8 mouse cellular contexts compared by ENCODE assay signal in genomic region chr3:122103864-122104808, GRCm38 (mm10). TPM values are rescaled to one million over a fixed set of nuclear protein-coding genes. Genes with fewer than 3 reads are reported as not detected.
DNase-seq lines count a peak whose midpoint lies in the region; ATAC-seq and TF ChIP-seq lines count a peak whose summit lies in the region.

No protein-coding gene starts in this region.

- H3K27me3 ChIP-seq in heart, embryonic 10.5 days (ENCODE audit: insufficient read depth, poor library complexity, severe bottlenecking) = no peaks in the 10 kb centered on the region
- no peaks in the 10 kb centered on the region for H3K27me3 ChIP-seq in kidney, embryonic 15.5 days
- no peaks in the 10 kb centered on the region for H3K27me3 ChIP-seq in liver, adult 2 months (ENCODE audit: control insufficient read depth, insufficient read depth, low read length)
- H3K27me3 ChIP-seq in myocyte (ENCODE audit: control insufficient read depth, insufficient read depth, insufficient read length) = no peaks in the 10 kb centered on the region

- peak overlapping the region; percentile 42 for H3K4me3 ChIP-seq in heart, embryonic 10.5 days
- H3K4me3 ChIP-seq in kidney, embryonic 15.5 days (replicated peaks) = peak overlapping the region; percentile 24
- H3K4me3 ChIP-seq in liver, adult 2 months (ENCODE audit: insufficient read depth, low read depth, low read length) = peak overlapping the region; percentile 36
- H3K4me3 ChIP-seq in myocyte = no peak overlapping the region

- H3K9ac ChIP-seq in kidney, embryonic 15.5 days = no peak overlapping the region
- peak overlapping the region; percentile 71 for H3K9ac ChIP-seq in liver, adult 2 months (ENCODE audit: low read depth, low read length)

- H3ac ChIP-seq in myocyte (ENCODE audit: control insufficient read depth, insufficient read length) = no peak overlapping the region

- no peaks in the 10 kb centered on the region for H3K79me2 ChIP-seq in liver, adult 2 months (ENCODE audit: control insufficient read depth, insufficient read depth, low read length)
- no peaks in the 10 kb centered on the region for H3K79me2 ChIP-seq in myocyte (ENCODE audit: control insufficient read depth, insufficient read depth)

- no peaks in the 10 kb centered on the region for H3K36me3 ChIP-seq in heart, embryonic 10.5 days
- H3K36me3 ChIP-seq in kidney, embryonic 15.5 days = no peaks in the 10 kb centered on the region
- H3K36me3 ChIP-seq in liver, adult 2 months (ENCODE audit: control insufficient read depth, insufficient read depth, low read length) = no peaks in the 10 kb centered on the region
- no peaks in the 10 kb centered on the region for H3K36me3 ChIP-seq in myocyte (ENCODE audit: control insufficient read depth, insufficient read depth)

- 18% methylated on average over 20 of the region's 20 CpGs for WGBS in heart, embryonic 10.5 days
- WGBS in kidney, embryonic 15.5 days = 32% methylated on average over 20 of the region's 20 CpGs
- 15% methylated on average over 20 of the region's 20 CpGs for WGBS in liver, adult 2 months

- H3K4me1 ChIP-seq in heart, embryonic 10.5 days = peaks cover 58% of the 10 kb centered on the region
- peaks cover 15% of the 10 kb centered on the region for H3K4me1 ChIP-seq in kidney, embryonic 15.5 days
- peaks cover 2% of the 10 kb centered on the region; the same call in 1 of the 2 replicates for H3K4me1 ChIP-seq in liver, adult 2 months (ENCODE audit: control insufficient read depth, insufficient read depth, low read length)

- peak; percentile 94 for TF ChIP-seq CTCF in liver, adult 2 months (IDR thresholded peaks at IDR 0.05; ENCODE audit: low read depth, low read length)

- peak; percentile 78 for ATAC-seq in erythroblast, adult 5-6 weeks (replicated peaks; ENCODE audit: low FRiP score, poor library complexity, severe bottlenecking)
- ATAC-seq in kidney, embryonic 15.5 days (replicated peaks; ENCODE audit: low FRiP score) = peak; percentile 72

- peak overlapping the region; percentile 53 for H3K4me2 ChIP-seq in kidney, embryonic 15.5 days
- peak overlapping the region; percentile 57 for H3K4me2 ChIP-seq in myocyte (ENCODE audit: low read depth)

- H3K27ac ChIP-seq in heart, embryonic 10.5 days = peak overlapping the region; percentile 62
- H3K27ac ChIP-seq in kidney, embryonic 15.5 days = peak overlapping the region; percentile 30; the same call in 1 of the 2 replicates
- H3K27ac ChIP-seq in liver, adult 2 months (replicated peaks; ENCODE audit: insufficient read depth, low read depth, low read length) = peak overlapping the region; percentile 93

- H3K9me3 ChIP-seq in heart, embryonic 10.5 days = no peaks in the 10 kb centered on the region
- no peaks in the 10 kb centered on the region for H3K9me3 ChIP-seq in kidney, embryonic 15.5 days (replicated peaks)

- no peak for TF ChIP-seq POLR2A in liver, adult 2 months (IDR thresholded peaks at IDR 0.05; ENCODE audit: extremely low read depth, insufficient read depth, low read length)
- no peak for TF ChIP-seq POLR2A in myocyte (IDR thresholded peaks at IDR 0.05; ENCODE audit: insufficient read length, low read depth)

- DNase-seq in A20 (ENCODE audit: low read depth, low spot score) = peak; percentile 55
- peak; percentile 77 for DNase-seq in brain, adult 2 months (ENCODE audit: low read depth, low spot score)
- peak; percentile 91 for DNase-seq in heart, embryonic 10.5 days (ENCODE audit: low spot score)
- DNase-seq in liver, adult 2 months (ENCODE audit: extremely low read depth, low read depth, low spot score) = peak; percentile 87
- DNase-seq in spleen, postnatal 4 days (ENCODE audit: low spot score in 2 of 2) = peak; percentile 52 to 86

TF ChIP-seq in myocyte, 11 proteins besides CTCF, POLR2A, EP300 and RAD21:
- no peak for TF ChIP-seq MYOG (IDR thresholded peaks at IDR 0.05; ENCODE audit: control insufficient read depth in 1 of 3, insufficient read depth in 1 of 3, insufficient read length in 2 of 3, low read depth in 2 of 3)
- no peak for TF ChIP-seq MYOD1 (IDR thresholded peaks at IDR 0.05; ENCODE audit: control insufficient read depth in 1 of 3, insufficient read length in 2 of 3, low read depth in 2 of 3)
- TF ChIP-seq CEBPB (IDR thresholded peaks at IDR 0.05; ENCODE audit: insufficient read depth, poor library complexity, severe bottlenecking) = no peak
- TF ChIP-seq MAX (IDR thresholded peaks at IDR 0.05; ENCODE audit: low read depth) = no peak

RNA-seq across cellular contexts. Expression of gene Abca4, which starts 59.9 kb away (rescaled TPM):
- not detected in 2 replicates for total RNA-seq in erythroblast, adult 5-6 weeks (2015; ENCODE audit: low replicate concordance)
- 0.51 TPM in 1 of 2 replicates, not detected in the other for total RNA-seq in erythroblast, adult 5-6 weeks (2017; ENCODE audit: low replicate concordance)
- polyA plus RNA-seq in heart, embryonic 10.5 days (2016; fragmentation: Nextera tagmentation; extraction: Ambion mirVana) = 7.1 and 8.5 TPM in 2 replicates
- 0.70 and 0.72 TPM in 2 replicates for polyA plus RNA-seq in kidney, embryonic 15.5 days (2015; fragmentation: Nextera tagmentation; extraction: Ambion mirVana)
- 0.20 and 0.37 TPM in 2 replicates for total RNA-seq in liver, adult 2 months (2014; rRNA removed)
- 0.05 and 0.10 TPM in 2 replicates for polyA plus RNA-seq in liver, adult 2 months (2012; rRNA removed)
- 1.7 TPM for polyA plus RNA-seq in myocyte (2012; fragmentation: generic; extraction: Trizol)

Comparison
In these comparisons a context has a peak if more than half of its experiments do, and no peak if none do; other contexts are left out.
1. H3K27ac ChIP-seq: peak in every context shown above with its lines; median percentile 93 in liver, adult 2 months; 62 in heart, embryonic 10.5 days; 30 in kidney, embryonic 15.5 days.